Mouse (Mus musculus) cortical plate, adult 2 months (tissue): ENCODE measurements around the gene Igf1.

ENCODE experiments used
- CTCF ChIP-seq: fragments of 200-500 bp; IDR thresholded peaks from 2 replicates; pipeline ENCODE4 v1.5.1; 2011; ENCODE audit warnings: mild to moderate bottlenecking, control low read depth, low read length; ENCODE audit not compliant: insufficient read depth; ENCODE audit errors: extremely low read depth
- POLR2A ChIP-seq: fragments of 200-500 bp; IDR thresholded peaks from 2 replicates; pipeline ENCODE4 v1.6.1; 2011; ENCODE audit warnings: mild to moderate bottlenecking, low read length, control low read depth; ENCODE audit not compliant: insufficient read depth; ENCODE audit errors: extremely low read depth

DNA sequence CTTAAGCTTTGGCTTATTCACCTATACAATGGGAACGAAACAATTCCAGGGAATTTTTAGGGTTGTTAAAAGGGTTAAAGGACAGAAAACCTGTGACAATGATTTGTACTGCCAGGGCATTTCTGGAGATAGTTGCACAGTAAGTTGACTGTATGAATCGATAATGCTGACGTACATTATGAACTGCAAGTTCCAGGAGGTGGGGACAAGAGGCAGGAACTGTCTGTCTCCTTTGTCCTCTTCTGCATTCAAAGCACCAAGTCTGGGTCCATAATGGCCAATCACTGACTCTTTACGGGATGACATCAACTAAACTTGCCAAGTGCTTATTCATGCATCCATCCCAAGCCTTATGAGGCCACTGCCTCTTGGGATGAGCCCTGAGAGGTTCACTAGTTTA, 39.3 kb downstream of the Igf1 start:
- TF ChIP-seq CTCF (no peak), POLR2A (no peak)
